Mouse (Mus musculus) liver (tissue): ENCODE measurements around the gene Atp5d.

Source experiments
- DNase-seq: peaks from one replicate; pipeline ENCODE4 v3.0.0-alpha.2; 2020; ENCODE audit warnings: mixed read lengths

Gene Atp5d

GRCm38 (mm10) chr10:80141786-80142529 lies 3.5 kb downstream of the Atp5d start:
- DNase-seq = peak; percentile 97

GRCm38 (mm10) chr10:80142530-80142925 lies 4.1 kb downstream of the Atp5d start:
- DNase-seq = peak; percentile 76

- no peak for DNase-seq
These were observed 5.2 kb downstream of the Atp5d start for GRCm38 (mm10) chr10:80143664-80144063.

- no peak for DNase-seq
These were observed 5.7 kb downstream of the Atp5d start for GRCm38 (mm10) chr10:80144159-80144558.

- DNase-seq = peak; percentile 81
These were observed 6.7 kb downstream of the Atp5d start for GRCm38 (mm10) chr10:80144864-80145838.

GRCm38 (mm10) chr10:80145896-80146295 lies 7.5 kb downstream of the Atp5d start:
- peak; percentile 75 for DNase-seq

GRCm38 (mm10) chr10:80146568-80147011 lies 8.2 kb downstream of the Atp5d start:
- no peak for DNase-seq

GRCm38 (mm10) chr10:80147146-80147718 lies 8.8 kb downstream of the Atp5d start:
- DNase-seq = peak; percentile 76

GRCm38 (mm10) chr10:80147719-80148601 lies 9.5 kb downstream of the Atp5d start, which contains the start of gene Midn:
Gene Midn (plus strand): TSS chr10:80148272.
- DNase-seq = peak; percentile 88

- DNase-seq = peak; percentile 93
These were observed 10.3 kb downstream of the Atp5d start for GRCm38 (mm10) chr10:80148610-80149290.

- DNase-seq = peak; percentile 97
These were observed 11.1 kb downstream of the Atp5d start for GRCm38 (mm10) chr10:80149291-80150225.

- DNase-seq = peak; percentile 68
These were observed 12.1 kb downstream of the Atp5d start for GRCm38 (mm10) chr10:80150226-80151210.

GRCm38 (mm10) chr10:80151211-80152034 lies 13.0 kb downstream of the Atp5d start:
- DNase-seq = peak; percentile 62

- no peak for DNase-seq
These were observed 13.8 kb downstream of the Atp5d start for GRCm38 (mm10) chr10:80152071-80152872.

GRCm38 (mm10) chr10:80152873-80153260 lies 14.4 kb downstream of the Atp5d start:
- no peak for DNase-seq

GRCm38 (mm10) chr10:80153713-80154112 lies 15.3 kb downstream of the Atp5d start:
- DNase-seq = peak; percentile 61

GRCm38 (mm10) chr10:80154384-80154783 lies 16.0 kb downstream of the Atp5d start:
- DNase-seq = no peak
